In the genomic region with DNA sequence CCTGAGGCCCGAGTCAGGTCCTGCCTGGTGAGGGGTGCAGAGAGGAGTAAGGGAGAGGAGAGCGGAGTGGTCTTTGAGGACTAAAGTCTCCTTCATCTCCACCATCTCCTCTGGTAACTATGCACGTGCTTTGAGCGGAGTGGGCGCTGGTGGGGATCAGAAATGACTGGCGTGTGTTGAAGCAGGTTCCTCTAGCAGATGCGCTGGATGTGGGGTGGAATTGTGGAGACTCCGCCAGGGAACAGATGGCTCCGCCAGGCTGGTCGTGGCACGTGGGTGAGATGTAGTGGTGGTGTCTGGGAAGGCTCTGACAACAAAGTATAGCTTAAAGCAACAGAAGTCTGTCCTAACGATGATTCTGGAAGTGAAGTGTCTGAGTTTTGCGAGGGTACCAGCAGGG, we compare ENCODE assay signal across 11 mouse cellular contexts.
DNase-seq lines count a peak whose midpoint lies in the region.
"Had no signal": no experiment of that assay in that cellular context is flagged by ENCODE, and none has a peak within 500 bp of the region (broad histone marks: within the 10 kb centered on the region; RNA-seq: fewer than 3 reads in every experiment).

No protein-coding gene starts in this region.

- DNase-seq in cerebellum, postnatal 14 days, result peak; percentile 38 to 42
- DNase-seq in cerebellum, adult 18-20 months, result no peak
- peak; percentile 73 to 74 for DNase-seq in frontal cortex, postnatal 14 days (ENCODE audit: low spot score in 2 of 2)
- peak; percentile 51 to 65 for DNase-seq in layer of hippocampus, postnatal 25 days (ENCODE audit: extremely low spot score in 1 of 2, low spot score in 1 of 2)
- DNase-seq in left cerebral cortex, postnatal 4 days, result peak; percentile 13
- no peak for DNase-seq in kidney, postnatal 25 days
- no peak for DNase-seq in gastrocnemius, postnatal 14 days
- DNase-seq in urinary bladder, postnatal 14 days (ENCODE audit: low spot score), result no peak
- DNase-seq: adrenal gland, adult 2 months; heart, adult 2 months; heart, postnatal 14 days had no signal

- intact Hi-C loops in left cerebral cortex, postnatal 4 days (cut with DNase I), result no loop called here
- intact Hi-C loops in gastrocnemius, postnatal 14 days (cut with DNase I; ENCODE audit: low total_unique reads), result no loop called here

Comparison
In these comparisons a context has a peak if more than half of its experiments do, and no peak if none do; other contexts are left out.
1. DNase-seq: peak in cerebellum, postnatal 14 days (2 of 2), frontal cortex, postnatal 14 days (2 of 2), layer of hippocampus, postnatal 25 days (2 of 2) and left cerebral cortex, postnatal 4 days (single experiment); none in cerebellum, adult 18-20 months (0 of 2), kidney, postnatal 25 days (0 of 2), gastrocnemius, postnatal 14 days (single experiment) and urinary bladder, postnatal 14 days (single experiment).